Mouse (Mus musculus) olfactory bulb, adult 2 months (tissue): Measurements from ENCODE around the gene Apopt1. TPM values are rescaled to one million over a fixed set of nuclear protein-coding genes. Genes with fewer than 3 reads are reported as not detected.
A peak's percentile ranks its signal among the peaks of the same experiment; 100 is the strongest.

Experiments
- H3K27ac ChIP-seq: fragments of 200-500 bp; 2 replicates; pipeline ENCODE4 v1.5.1; 2012; ENCODE audit warnings: low read depth, low read length; ENCODE audit not compliant: insufficient read depth
- H3K4me1 ChIP-seq: fragments of 200-500 bp; 2 replicates; pipeline ENCODE4 v1.6.1; 2012; ENCODE audit warnings: low read length; ENCODE audit not compliant: control insufficient read depth, insufficient read depth
- H3K4me3 ChIP-seq: fragments of 200-500 bp; 2 replicates; pipeline ENCODE4 v1.5.1; 2012; ENCODE audit warnings: mild to moderate bottlenecking, low read depth, low read length, moderate library complexity; ENCODE audit not compliant: insufficient read depth
- CTCF ChIP-seq: fragments of 200-500 bp; IDR thresholded peaks from 2 replicates; pipeline ENCODE4 v1.5.1; 2012; ENCODE audit warnings: low read depth, mild to moderate bottlenecking, low read length, moderate library complexity; ENCODE audit not compliant: insufficient read depth
- POLR2A ChIP-seq: fragments of 200-500 bp; IDR thresholded peaks from 2 replicates; pipeline ENCODE4 v1.6.1; 2012; ENCODE audit warnings: mild to moderate bottlenecking, low read depth, low read length, moderate library complexity; ENCODE audit not compliant: insufficient read depth
- WGBS: fragments of 180-500 bp; shearing (Covaris S2); methylation state at CpG from one replicate; pipeline ENCODE4 v1.1.7; 2018; 5-methylcytosine and 5-hydroxymethylcytosine counted together
- polyA plus RNA-seq: library from polyadenylated mRNA; stranded (reverse); fragments of >200 nt; gene quantifications from 2 replicates; pipeline ENCODE4 v1.2.4, GENCODE M21; 2012; ENCODE audit warnings: low replicate concordance; ENCODE audit not compliant: missing spikeins, insufficient read depth, insufficient read length

Gene Apopt1
- polyA plus RNA-seq, 1 experiment, result not detected

GRCm38 (mm10) chr12:111670371-111670971 is 42.6 kb upstream of the Apopt1 start:
- H3K4me3 ChIP-seq, result peak overlapping the region; percentile 80
- peaks cover 22% of the 10 kb centered on the region for H3K4me1 ChIP-seq
- TF ChIP-seq POLR2A, result no peak
- no peak for TF ChIP-seq CTCF
- H3K27ac ChIP-seq, result peak overlapping the region; percentile 97
- WGBS, result 4% methylated on average over 29 of the region's 29 CpGs

GRCm38 (mm10) chr12:111670976-111671375 is 42.1 kb upstream of the Apopt1 start:
- Histone ChIP-seq H3K4me1 (peaks cover 19% of the 10 kb centered on the region), H3K27ac (peak overlapping the region; percentile 97), H3K4me3 (peak overlapping the region; percentile 80)
- no peak for TF ChIP-seq CTCF
- no peak for TF ChIP-seq POLR2A
- WGBS, result 2% methylated on average over 35 of the region's 35 CpGs

- H3K27ac ChIP-seq, result peak overlapping the region; percentile 97
- under 1% methylated on average over 34 of the region's 34 CpGs for WGBS
- TF ChIP-seq POLR2A (peak; percentile 29; the same call in 1 of the 2 replicates), CTCF (no peak)
Measured at GRCm38 (mm10) chr12:111671431-111671902, 41.6 kb upstream of the Apopt1 start.

GRCm38 (mm10) chr12:111672176-111672575 is 40.9 kb upstream of the Apopt1 start, which contains the start of gene Ckb:
Ckb (minus strand) TSS chr12:111672338.
- TF ChIP-seq POLR2A, result peak; percentile 99
- no peak for TF ChIP-seq CTCF
- Histone ChIP-seq H3K27ac (peak within 1 kb of the TSS; percentile 97), H3K4me3 (peak within 1 kb of the TSS; percentile 80), H3K4me1 (peaks cover 15% of the 10 kb centered on the region)
- WGBS, result under 1% methylated on average over 31 of the region's 31 CpGs

More at GRCm38 (mm10) chr12:111671431-111671902, 41.6 kb upstream of the Apopt1 start:
- Histone ChIP-seq H3K4me1 (peaks cover 17% of the 10 kb centered on the region), H3K4me3 (peak overlapping the region; percentile 80)

- no peak for TF ChIP-seq CTCF
- TF ChIP-seq POLR2A, result no peak
- Histone ChIP-seq H3K27ac (peak overlapping the region; percentile 90), H3K4me1 (peaks cover 15% of the 10 kb centered on the region), H3K4me3 (peak overlapping the region; percentile 49)
- WGBS, result 10% methylated on average over 12 of the region's 12 CpGs
Measured at GRCm38 (mm10) chr12:111672581-111672980, 40.5 kb upstream of the Apopt1 start.

- WGBS, result 60% methylated on average over 2 of the region's 2 CpGs
- Histone ChIP-seq H3K27ac (no peak overlapping the region), H3K4me1 (peaks cover 29% of the 10 kb centered on the region), H3K4me3 (no peak overlapping the region)
- TF ChIP-seq CTCF, result no peak
- TF ChIP-seq POLR2A, result no peak
Measured at GRCm38 (mm10) chr12:111674850-111675486, 38.1 kb upstream of the Apopt1 start.

- Histone ChIP-seq H3K4me1 (peaks cover 39% of the 10 kb centered on the region), H3K4me3 (no peak overlapping the region), H3K27ac (no peak overlapping the region)
- no peak for TF ChIP-seq POLR2A
- no peak for TF ChIP-seq CTCF
- 90% methylated on average over 6 of the region's 6 CpGs for WGBS
Measured at GRCm38 (mm10) chr12:111675797-111676580, 37.1 kb upstream of the Apopt1 start.

- 1% methylated on average over 5 of the region's 5 CpGs for WGBS
Measured at GRCm38 (mm10) chr12:111677421-111677820, 35.6 kb upstream of the Apopt1 start.

More at GRCm38 (mm10) chr12:111677421-111677820, 35.6 kb upstream of the Apopt1 start:
- Histone ChIP-seq H3K27ac (peak overlapping the region; percentile 99), H3K4me1 (peaks cover 50% of the 10 kb centered on the region), H3K4me3 (peak overlapping the region; percentile 84)
- TF ChIP-seq CTCF (no peak), POLR2A (no peak)
